Mouse (Mus musculus): Measurements from ENCODE around the gene Pgls. TPM values are rescaled to one million over a fixed set of nuclear protein-coding genes. Genes with fewer than 3 reads are reported as not detected.

Gene Pgls
- total RNA-seq, 2 experiments from 2014 or later: 19.3 to 28.6 TPM

GRCm38 (mm10) chr8:71613418-71613817 lies 21.4 kb downstream of the Pgls start:
- no peak for DNase-seq
- no peak overlapping the region for H3K4me3 ChIP-seq
- H3K27ac ChIP-seq: peak overlapping the region; percentile 24; the same call in 1 of the 2 replicates
- intact Hi-C loops (cut with DNase I): no loop called here
- TF ChIP-seq CTCF (IDR thresholded peaks at IDR 0.05): no peak

- TF ChIP-seq CTCF (IDR thresholded peaks at IDR 0.05): no peak; the same call in 1 of the 2 replicates
- no peak overlapping the region for H3K4me3 ChIP-seq
- intact Hi-C loops (cut with DNase I): no loop called here
- H3K27ac ChIP-seq: peak overlapping the region; percentile 84
- peak; percentile 88 for DNase-seq
These were observed 27.8 kb downstream of the Pgls start for GRCm38 (mm10) chr8:71619786-71620185.

- intact Hi-C loops (cut with DNase I): no loop called here
These were observed 33.1 kb downstream of the Pgls start for GRCm38 (mm10) chr8:71625088-71625487.

GRCm38 (mm10) chr8:71626753-71627152 lies 34.8 kb downstream of the Pgls start:
- no peak for DNase-seq
- Histone ChIP-seq H3K4me3 (no peak overlapping the region), H3K27ac (no peak overlapping the region)
- intact Hi-C loops (cut with DNase I): no loop called here
- no peak for TF ChIP-seq CTCF (IDR thresholded peaks at IDR 0.05)

More at GRCm38 (mm10) chr8:71625088-71625487, 33.1 kb downstream of the Pgls start:
- no peak overlapping the region for H3K4me3 ChIP-seq
- DNase-seq: no peak
- no peak for TF ChIP-seq CTCF (IDR thresholded peaks at IDR 0.05)
- H3K27ac ChIP-seq: no peak overlapping the region

GRCm38 (mm10) chr8:71627265-71628099 lies 35.5 kb downstream of the Pgls start:
- H3K27ac ChIP-seq: peak overlapping the region; percentile 89
- intact Hi-C loops (cut with DNase I): loop anchor here (2.0 kb wide), 1 partner anchor 35 kb away; the partner anchor contains the start of gene Pgls
- TF ChIP-seq CTCF (IDR thresholded peaks at IDR 0.05): no peak
- no peak for DNase-seq
- no peak overlapping the region for H3K4me3 ChIP-seq

- peak overlapping the region; percentile 89 for H3K27ac ChIP-seq
- intact Hi-C loops (cut with DNase I): loop anchor here (2.0 kb wide), 1 partner anchor 36 kb away; the partner anchor contains the start of gene Pgls
- H3K4me3 ChIP-seq: peak overlapping the region; percentile 75
- peak; percentile 47 for DNase-seq
- TF ChIP-seq CTCF (IDR thresholded peaks at IDR 0.05): no peak
These were observed 36.6 kb downstream of the Pgls start for GRCm38 (mm10) chr8:71628396-71629095.

GRCm38 (mm10) chr8:71629096-71629697 lies 37.2 kb downstream of the Pgls start:
- intact Hi-C loops (cut with DNase I): loop anchor here (2.0 kb wide), 1 partner anchor 36 kb away; the partner anchor contains the start of gene Pgls

GRCm38 (mm10) chr8:71629781-71630212 lies 37.8 kb downstream of the Pgls start:
- peak; percentile 72 for DNase-seq
- Histone ChIP-seq H3K4me3 (peak overlapping the region; percentile 75), H3K27ac (peak overlapping the region; percentile 89)
- no peak for TF ChIP-seq CTCF (IDR thresholded peaks at IDR 0.05)
- intact Hi-C loops (cut with DNase I): loop anchor here (2.0 to 10.0 kb wide), 2 partner anchors 37 to 185 kb away; partner anchors contain the start of gene Pgls

More at GRCm38 (mm10) chr8:71629096-71629697, 37.2 kb downstream of the Pgls start:
- peak; percentile 95 for DNase-seq
- Histone ChIP-seq H3K27ac (peak overlapping the region; percentile 89), H3K4me3 (peak overlapping the region; percentile 75)
- peak; percentile 52 for TF ChIP-seq CTCF (IDR thresholded peaks at IDR 0.05)

GRCm38 (mm10) chr8:71630761-71631160 lies 38.8 kb downstream of the Pgls start:
- intact Hi-C loops (cut with DNase I): loop anchor here (10.0 kb wide), 1 partner anchor 186 kb away; no protein-coding TSS in a partner anchor
- Histone ChIP-seq H3K4me3 (no peak overlapping the region), H3K27ac (no peak overlapping the region)
- no peak for DNase-seq
- TF ChIP-seq CTCF (IDR thresholded peaks at IDR 0.05): no peak

GRCm38 (mm10) chr8:71631897-71632296 lies 39.9 kb downstream of the Pgls start:
- no peak for TF ChIP-seq CTCF (IDR thresholded peaks at IDR 0.05)
- intact Hi-C loops (cut with DNase I): loop anchor here (10.0 kb wide), 1 partner anchor 187 kb away; no protein-coding TSS in a partner anchor
- no peak overlapping the region for H3K27ac ChIP-seq
- no peak for DNase-seq
- H3K4me3 ChIP-seq: no peak overlapping the region

GRCm38 (mm10) chr8:71633164-71633563 lies 41.2 kb downstream of the Pgls start:
- Histone ChIP-seq H3K4me3 (peak overlapping the region; percentile 36), H3K27ac (no peak overlapping the region)
- peak; percentile 87 for DNase-seq
- intact Hi-C loops (cut with DNase I): loop anchor here (1.0 to 10.0 kb wide), 2 partner anchors 70 to 188 kb away; no protein-coding TSS in a partner anchor
- peak; percentile 74 for TF ChIP-seq CTCF (IDR thresholded peaks at IDR 0.05)

Measured in gastrocnemius, adult 2 months (tissue).